Mouse (Mus musculus): ENCODE measurements around the gene Idh2. TPM values are rescaled to one million over a fixed set of nuclear protein-coding genes. Genes with fewer than 3 reads are reported as not detected.

Idh2 gene
- polyA plus RNA-seq, 1 experiment from 2014 or later, result 658 TPM

- no peaks in the 10 kb centered on the region for H3K27me3 ChIP-seq (ENCODE audit: control insufficient read depth, insufficient read depth, low read length)
- H3K27ac ChIP-seq (ENCODE audit: low read depth, low read length), result peak overlapping the region; percentile 44; the same call in 1 of the 2 replicates
- 15% methylated on average over 13 of the region's 13 CpGs for WGBS
- peak; percentile 47; the same call in 1 of the 2 replicates for ATAC-seq (ENCODE audit: low FRiP score, low TSS enrichment)
- no peaks in the 10 kb centered on the region for H3K9me3 ChIP-seq (ENCODE audit: control insufficient read depth, low read length)
- H3K4me2 ChIP-seq (replicated peaks; ENCODE audit: low read depth, low read length), result no peak overlapping the region
- H3K4me1 ChIP-seq (ENCODE audit: control insufficient read depth, insufficient read depth, low read length), result peaks cover 37% of the 10 kb centered on the region
- no peak overlapping the region for H3K9ac ChIP-seq (ENCODE audit: low read depth, low read length)
- H3K4me3 ChIP-seq (ENCODE audit: low read length), result no peak overlapping the region
- no peaks in the 10 kb centered on the region for H3K36me3 ChIP-seq (ENCODE audit: control insufficient read depth, insufficient read depth, low read length)
These were observed 45.4 kb downstream of the Idh2 start for GRCm38 (mm10) chr7:80069615-80070327.

GRCm38 (mm10) chr7:80068341-80068740 lies 46.9 kb downstream of the Idh2 start:
- Histone ChIP-seq H3K36me3 (ENCODE audit: control insufficient read depth, insufficient read depth, low read length) (no peaks in the 10 kb centered on the region), H3K27me3 (ENCODE audit: control insufficient read depth, insufficient read depth, low read length) (no peaks in the 10 kb centered on the region), H3K4me2 (replicated peaks; ENCODE audit: low read depth, low read length) (no peak overlapping the region), H3K27ac (ENCODE audit: low read depth, low read length) (no peak overlapping the region), H3K9ac (ENCODE audit: low read depth, low read length) (no peak overlapping the region), H3K4me3 (ENCODE audit: low read length) (no peak overlapping the region), H3K9me3 (ENCODE audit: control insufficient read depth, low read length) (no peaks in the 10 kb centered on the region), H3K4me1 (ENCODE audit: control insufficient read depth, insufficient read depth, low read length) (peaks cover 30% of the 10 kb centered on the region)
- ATAC-seq (ENCODE audit: low FRiP score, low TSS enrichment), result no peak
- 69% methylated on average over 6 of the region's 7 CpGs for WGBS

- no peak overlapping the region for H3K9ac ChIP-seq (ENCODE audit: low read depth, low read length)
- 62% methylated on average over 13 of the region's 13 CpGs for WGBS
These were observed 48.3 kb downstream of the Idh2 start for GRCm38 (mm10) chr7:80066675-80067455.

GRCm38 (mm10) chr7:80065250-80065649 lies 49.9 kb downstream of the Idh2 start:
- H3K36me3 ChIP-seq (ENCODE audit: control insufficient read depth, insufficient read depth, low read length), result no peaks in the 10 kb centered on the region
- peaks cover 31% of the 10 kb centered on the region for H3K4me1 ChIP-seq (ENCODE audit: control insufficient read depth, insufficient read depth, low read length)
- WGBS, result 89% methylated on average over 3 of the region's 3 CpGs
- no peaks in the 10 kb centered on the region for H3K27me3 ChIP-seq (ENCODE audit: control insufficient read depth, insufficient read depth, low read length)
- H3K9ac ChIP-seq (ENCODE audit: low read depth, low read length), result no peak overlapping the region
- no peaks in the 10 kb centered on the region for H3K9me3 ChIP-seq (ENCODE audit: control insufficient read depth, low read length)
- ATAC-seq (ENCODE audit: low FRiP score, low TSS enrichment), result no peak
- no peak overlapping the region for H3K27ac ChIP-seq (ENCODE audit: low read depth, low read length)
- H3K4me2 ChIP-seq (replicated peaks; ENCODE audit: low read depth, low read length), result no peak overlapping the region
- no peak overlapping the region for H3K4me3 ChIP-seq (ENCODE audit: low read length)

More at GRCm38 (mm10) chr7:80066675-80067455, 48.3 kb downstream of the Idh2 start:
- Histone ChIP-seq H3K36me3 (ENCODE audit: control insufficient read depth, insufficient read depth, low read length) (no peaks in the 10 kb centered on the region), H3K27ac (ENCODE audit: low read depth, low read length) (peak overlapping the region; percentile 55; the same call in 1 of the 2 replicates), H3K9me3 (ENCODE audit: control insufficient read depth, low read length) (no peaks in the 10 kb centered on the region), H3K27me3 (ENCODE audit: control insufficient read depth, insufficient read depth, low read length) (no peaks in the 10 kb centered on the region), H3K4me1 (ENCODE audit: control insufficient read depth, insufficient read depth, low read length) (peaks cover 33% of the 10 kb centered on the region), H3K4me3 (ENCODE audit: low read length) (no peak overlapping the region), H3K4me2 (replicated peaks; ENCODE audit: low read depth, low read length) (no peak overlapping the region)
- ATAC-seq (ENCODE audit: low FRiP score, low TSS enrichment), result no peak

GRCm38 (mm10) chr7:80063902-80064736 lies 51.1 kb downstream of the Idh2 start:
- Histone ChIP-seq H3K4me1 (ENCODE audit: control insufficient read depth, insufficient read depth, low read length) (peaks cover 22% of the 10 kb centered on the region), H3K4me2 (replicated peaks; ENCODE audit: low read depth, low read length) (no peak overlapping the region), H3K36me3 (ENCODE audit: control insufficient read depth, insufficient read depth, low read length) (no peaks in the 10 kb centered on the region), H3K4me3 (ENCODE audit: low read length) (no peak overlapping the region), H3K27ac (ENCODE audit: low read depth, low read length) (no peak overlapping the region), H3K9ac (ENCODE audit: low read depth, low read length) (no peak overlapping the region), H3K9me3 (ENCODE audit: control insufficient read depth, low read length) (no peaks in the 10 kb centered on the region), H3K27me3 (ENCODE audit: control insufficient read depth, insufficient read depth, low read length) (no peaks in the 10 kb centered on the region)
- WGBS, result 76% methylated on average over 15 of the region's 15 CpGs
- no peak for ATAC-seq (ENCODE audit: low FRiP score, low TSS enrichment)

GRCm38 (mm10) chr7:80063244-80063643 lies 51.9 kb downstream of the Idh2 start:
- Histone ChIP-seq H3K4me1 (ENCODE audit: control insufficient read depth, insufficient read depth, low read length) (peaks cover 27% of the 10 kb centered on the region), H3K9ac (ENCODE audit: low read depth, low read length) (no peak overlapping the region), H3K27me3 (ENCODE audit: control insufficient read depth, insufficient read depth, low read length) (no peaks in the 10 kb centered on the region), H3K9me3 (ENCODE audit: control insufficient read depth, low read length) (no peaks in the 10 kb centered on the region), H3K27ac (ENCODE audit: low read depth, low read length) (no peak overlapping the region), H3K4me3 (ENCODE audit: low read length) (no peak overlapping the region), H3K4me2 (replicated peaks; ENCODE audit: low read depth, low read length) (no peak overlapping the region), H3K36me3 (ENCODE audit: control insufficient read depth, insufficient read depth, low read length) (no peaks in the 10 kb centered on the region)
- WGBS, result 70% methylated on average over 5 of the region's 5 CpGs
- ATAC-seq (ENCODE audit: low FRiP score, low TSS enrichment), result no peak

- WGBS, result 92% methylated on average over 17 of the region's 17 CpGs
- no peak overlapping the region for H3K4me2 ChIP-seq (replicated peaks; ENCODE audit: low read depth, low read length)
- H3K9ac ChIP-seq (ENCODE audit: low read depth, low read length), result no peak overlapping the region; the same call in 1 of the 2 replicates
- H3K27me3 ChIP-seq (ENCODE audit: control insufficient read depth, insufficient read depth, low read length), result no peaks in the 10 kb centered on the region
- peaks cover 29% of the 10 kb centered on the region for H3K4me1 ChIP-seq (ENCODE audit: control insufficient read depth, insufficient read depth, low read length)
- H3K27ac ChIP-seq (ENCODE audit: low read depth, low read length), result no peak overlapping the region
- no peaks in the 10 kb centered on the region for H3K36me3 ChIP-seq (ENCODE audit: control insufficient read depth, insufficient read depth, low read length)
- H3K9me3 ChIP-seq (ENCODE audit: control insufficient read depth, low read length), result no peaks in the 10 kb centered on the region
- H3K4me3 ChIP-seq (ENCODE audit: low read length), result no peak overlapping the region
- no peak for ATAC-seq (ENCODE audit: low FRiP score, low TSS enrichment)
These were observed 52.9 kb downstream of the Idh2 start for GRCm38 (mm10) chr7:80062083-80062826.

- Histone ChIP-seq H3K4me2 (replicated peaks; ENCODE audit: low read depth, low read length) (no peak overlapping the region), H3K4me1 (ENCODE audit: control insufficient read depth, insufficient read depth, low read length) (peaks cover 39% of the 10 kb centered on the region), H3K4me3 (ENCODE audit: low read length) (no peak overlapping the region), H3K36me3 (ENCODE audit: control insufficient read depth, insufficient read depth, low read length) (no peaks in the 10 kb centered on the region), H3K27me3 (ENCODE audit: control insufficient read depth, insufficient read depth, low read length) (no peaks in the 10 kb centered on the region), H3K27ac (ENCODE audit: low read depth, low read length) (peak overlapping the region; percentile 69; the same call in 1 of the 2 replicates), H3K9me3 (ENCODE audit: control insufficient read depth, low read length) (no peaks in the 10 kb centered on the region), H3K9ac (ENCODE audit: low read depth, low read length) (no peak overlapping the region)
- ATAC-seq (ENCODE audit: low FRiP score, low TSS enrichment), result no peak
- WGBS, result 67% methylated on average over 10 of the region's 10 CpGs
These were observed 55.0 kb downstream of the Idh2 start for GRCm38 (mm10) chr7:80060012-80060778.

All from kidney, embryonic 14.5 days (tissue).